Mouse (Mus musculus): Measurements from ENCODE around the gene Man2a1. TPM values are rescaled to one million over a fixed set of nuclear protein-coding genes. Genes with fewer than 3 reads are reported as not detected.

Man2a1 gene
- 16.2 and 21.3 TPM in 2 replicates for polyA plus RNA-seq (2012; rRNA removed)

DNA sequence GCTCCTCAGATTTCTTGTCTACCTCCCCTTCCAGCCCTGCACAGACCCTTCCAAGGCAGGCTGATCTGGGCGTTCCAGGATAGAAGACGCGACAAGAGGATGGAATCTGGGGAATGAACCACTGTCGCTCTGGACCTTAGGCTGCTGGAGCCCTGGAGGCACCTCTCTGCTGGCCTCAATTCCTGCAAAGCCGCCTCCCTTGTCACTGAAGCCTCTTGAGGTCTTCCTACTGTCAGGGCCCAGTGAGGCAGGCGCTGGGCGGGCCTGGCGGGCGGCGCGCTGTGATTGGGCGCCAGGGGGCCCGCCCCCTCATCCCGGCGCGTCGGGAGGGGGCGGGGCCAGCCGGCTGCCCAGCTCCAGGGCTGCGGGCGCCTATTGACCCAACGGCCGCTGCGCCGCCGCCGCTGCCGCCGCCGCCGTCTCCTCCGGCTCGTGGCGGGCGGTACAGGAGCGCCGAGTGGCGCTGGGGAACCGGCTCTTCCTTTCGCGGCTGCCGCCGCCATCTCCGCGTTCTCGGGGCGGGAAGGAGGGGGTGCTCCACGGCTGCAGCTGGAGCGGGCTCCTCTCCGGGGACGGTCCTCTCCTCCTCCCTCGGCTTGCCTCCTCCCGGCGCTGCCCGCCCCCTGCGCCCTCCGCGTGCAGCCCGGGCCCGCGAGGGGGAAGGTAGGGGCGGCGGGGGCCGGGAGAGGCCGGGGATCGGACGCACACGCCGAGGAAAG, at the start of gene Man2a1:
TSS of gene Man2a1 (plus strand) at position 365 of the 719 bp plus-strand sequence.
- H3K36me3 ChIP-seq (ENCODE audit: control insufficient read depth, insufficient read depth, low read length), result no peaks in the 10 kb centered on the region
- no peaks in the 10 kb centered on the region for H3K27me3 ChIP-seq (ENCODE audit: control insufficient read depth, insufficient read depth, low read length)
- H3K27ac ChIP-seq (ENCODE audit: control insufficient read depth, insufficient read depth, low read length), result peak within 1 kb of the TSS; percentile 66
- peak; percentile 88 for DNase-seq
- TF ChIP-seq CTCF (IDR thresholded peaks at IDR 0.05; ENCODE audit: borderline replicate concordance, control insufficient read depth, extremely low read depth, insufficient read depth, low read length, poor library complexity) (0 out of 2 replicates have a peak, but pooled peaks have one; percentile 58), POLR2A (IDR thresholded peaks at IDR 0.05; ENCODE audit: control insufficient read depth, extremely low read depth, insufficient read depth, low read length, poor library complexity) (peak; percentile 89)
- peak within 1 kb of the TSS; percentile 97 for H3K4me3 ChIP-seq (ENCODE audit: control insufficient read depth, insufficient read depth, low read length)
- H3K4me1 ChIP-seq (replicated peaks; ENCODE audit: control insufficient read depth, insufficient read depth, low read length), result peaks cover 15% of the 10 kb centered on the region
- under 1% methylated on average over 65 of the region's 69 CpGs for WGBS

DNA sequence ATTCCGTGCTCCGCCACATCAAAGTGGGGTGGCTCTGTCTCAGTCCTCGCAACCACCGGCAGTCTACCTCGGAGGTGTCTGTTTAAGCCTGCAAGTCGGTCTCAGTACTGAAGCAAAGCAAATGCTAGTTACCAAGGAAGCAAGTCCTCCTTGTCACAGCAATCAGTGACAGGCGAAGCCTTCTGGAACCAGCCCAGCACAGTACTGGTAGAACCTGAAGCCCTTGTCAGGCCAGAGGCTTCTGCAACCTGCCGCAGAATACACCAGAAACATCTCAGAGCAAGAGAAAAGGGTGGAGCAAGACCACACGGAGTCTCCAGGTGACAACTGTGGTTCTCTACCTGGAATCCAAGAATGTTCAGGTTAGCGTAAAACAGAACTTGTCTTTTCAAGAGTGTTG, 47.2 kb upstream of the Man2a1 start:
- no peaks in the 10 kb centered on the region for H3K36me3 ChIP-seq (ENCODE audit: control insufficient read depth, insufficient read depth, low read length)
- TF ChIP-seq CTCF (IDR thresholded peaks at IDR 0.05; ENCODE audit: borderline replicate concordance, control insufficient read depth, extremely low read depth, insufficient read depth, low read length, poor library complexity), result no peak
- no peak for TF ChIP-seq POLR2A (IDR thresholded peaks at IDR 0.05; ENCODE audit: control insufficient read depth, extremely low read depth, insufficient read depth, low read length, poor library complexity)
- H3K4me3 ChIP-seq (ENCODE audit: control insufficient read depth, insufficient read depth, low read length), result no peak overlapping the region
- 88% methylated on average over 10 of the region's 10 CpGs for WGBS
- no peak for DNase-seq
- no peaks in the 10 kb centered on the region for H3K27me3 ChIP-seq (ENCODE audit: control insufficient read depth, insufficient read depth, low read length)
- no peaks in the 10 kb centered on the region; the same call in 1 of the 2 replicates for H3K4me1 ChIP-seq (replicated peaks; ENCODE audit: control insufficient read depth, insufficient read depth, low read length)
- no peak overlapping the region for H3K27ac ChIP-seq (ENCODE audit: control insufficient read depth, insufficient read depth, low read length)

DNA sequence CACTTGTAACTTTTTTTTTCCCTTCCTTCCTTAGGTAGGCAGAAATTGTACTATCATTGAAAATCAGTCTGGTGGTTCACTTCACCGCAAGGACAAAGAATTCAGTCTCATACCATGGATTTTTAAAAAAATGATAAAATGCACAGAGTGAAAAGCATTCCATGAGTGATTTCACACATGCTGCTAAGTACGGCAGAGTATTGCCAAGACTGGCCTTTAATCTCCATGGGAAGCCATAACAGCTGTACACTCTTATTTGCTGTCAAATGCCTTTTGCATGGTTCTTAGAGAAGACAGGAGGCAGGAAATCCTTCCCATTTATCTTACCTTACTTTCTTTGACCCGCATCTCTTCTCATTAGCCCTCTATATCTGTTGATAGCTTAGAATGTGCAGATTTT, 45.6 kb upstream of the Man2a1 start:
- 97% methylated on average over 3 of the region's 3 CpGs for WGBS

DNA sequence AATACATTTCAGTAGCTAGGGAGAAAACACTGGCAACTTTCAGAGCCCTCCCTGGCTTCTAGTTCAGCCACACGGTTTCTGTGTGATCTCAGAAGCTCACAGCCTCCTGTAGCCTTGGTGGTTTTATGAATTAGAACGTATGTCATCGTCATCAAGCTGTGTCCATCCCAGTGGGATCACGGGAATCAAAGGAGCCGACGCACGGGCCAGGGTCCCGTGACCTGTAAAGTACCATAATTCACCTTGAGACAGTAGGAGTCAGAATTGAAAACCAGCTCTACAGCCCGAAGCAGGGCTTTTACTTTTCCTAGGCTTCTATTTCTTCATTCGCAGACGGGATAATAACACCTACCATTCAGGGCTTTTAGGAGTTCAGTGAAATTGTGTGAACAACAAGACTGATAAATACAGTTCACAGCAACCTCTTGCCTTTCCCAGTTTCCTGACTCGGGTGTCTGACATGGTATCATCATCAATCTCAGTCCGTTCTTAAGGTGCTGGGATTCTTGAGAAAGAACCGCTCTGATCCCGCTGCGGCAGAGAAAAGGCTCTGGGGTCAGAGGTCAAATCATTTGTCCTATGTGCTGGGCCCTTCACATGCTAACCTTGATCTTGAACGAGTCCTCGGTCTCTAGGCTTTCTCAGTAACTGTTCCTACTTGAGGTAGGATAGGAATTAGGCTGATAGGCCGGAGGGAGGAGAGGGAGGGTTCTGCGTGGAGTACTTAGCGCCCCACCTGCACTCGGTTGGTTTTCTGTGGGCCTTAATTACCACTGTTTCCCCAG, 43.7 kb upstream of the Man2a1 start:
- no peaks in the 10 kb centered on the region for H3K36me3 ChIP-seq (ENCODE audit: control insufficient read depth, insufficient read depth, low read length)
- no peaks in the 10 kb centered on the region; the same call in 1 of the 2 replicates for H3K4me1 ChIP-seq (replicated peaks; ENCODE audit: control insufficient read depth, insufficient read depth, low read length)
- no peaks in the 10 kb centered on the region for H3K27me3 ChIP-seq (ENCODE audit: control insufficient read depth, insufficient read depth, low read length)
- WGBS, result 96% methylated on average over 22 of the region's 22 CpGs
- no peak overlapping the region for H3K4me3 ChIP-seq (ENCODE audit: control insufficient read depth, insufficient read depth, low read length)
- H3K27ac ChIP-seq (ENCODE audit: control insufficient read depth, insufficient read depth, low read length), result no peak overlapping the region
- no peak for TF ChIP-seq POLR2A (IDR thresholded peaks at IDR 0.05; ENCODE audit: control insufficient read depth, extremely low read depth, insufficient read depth, low read length, poor library complexity)
- no peak for TF ChIP-seq CTCF (IDR thresholded peaks at IDR 0.05; ENCODE audit: borderline replicate concordance, control insufficient read depth, extremely low read depth, insufficient read depth, low read length, poor library complexity)
- no peak for DNase-seq

More for the DNA sequence above, 45.6 kb upstream of the Man2a1 start:
- H3K36me3 ChIP-seq (ENCODE audit: control insufficient read depth, insufficient read depth, low read length), result no peaks in the 10 kb centered on the region
- no peak for TF ChIP-seq POLR2A (IDR thresholded peaks at IDR 0.05; ENCODE audit: control insufficient read depth, extremely low read depth, insufficient read depth, low read length, poor library complexity)
- no peak for TF ChIP-seq CTCF (IDR thresholded peaks at IDR 0.05; ENCODE audit: borderline replicate concordance, control insufficient read depth, extremely low read depth, insufficient read depth, low read length, poor library complexity)
- H3K27ac ChIP-seq (ENCODE audit: control insufficient read depth, insufficient read depth, low read length), result no peak overlapping the region
- no peak for DNase-seq
- H3K4me3 ChIP-seq (ENCODE audit: control insufficient read depth, insufficient read depth, low read length), result no peak overlapping the region
- no peaks in the 10 kb centered on the region for H3K27me3 ChIP-seq (ENCODE audit: control insufficient read depth, insufficient read depth, low read length)
- H3K4me1 ChIP-seq (replicated peaks; ENCODE audit: control insufficient read depth, insufficient read depth, low read length), result no peaks in the 10 kb centered on the region; the same call in 1 of the 2 replicates

DNA sequence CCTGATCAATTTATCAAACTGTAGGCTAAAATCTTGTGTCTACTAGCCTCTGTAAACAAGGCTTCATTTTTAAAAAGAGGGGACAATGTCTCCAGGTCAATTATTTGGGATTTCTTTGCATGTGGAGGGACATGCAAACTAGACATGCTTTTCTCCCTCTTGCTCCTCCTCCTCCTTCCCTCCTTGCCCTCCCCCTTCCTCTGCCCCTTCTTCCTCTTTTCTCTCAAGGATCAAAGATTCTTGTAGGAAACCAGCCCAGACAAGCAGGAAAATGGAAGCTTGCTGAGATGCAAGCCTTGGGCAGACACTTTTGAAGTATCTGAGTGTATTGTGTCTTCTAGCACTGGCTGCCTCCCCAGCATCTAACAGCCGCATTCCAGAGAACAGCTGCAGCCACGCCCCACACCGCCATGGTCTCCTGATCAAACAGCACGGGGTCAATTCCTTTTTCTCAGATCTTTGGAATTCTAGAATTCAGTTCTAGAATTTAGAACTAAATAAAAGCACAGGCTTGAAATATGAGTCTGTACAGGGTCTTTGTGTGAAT, 41.5 kb upstream of the Man2a1 start:
- H3K36me3 ChIP-seq (ENCODE audit: control insufficient read depth, insufficient read depth, low read length), result no peaks in the 10 kb centered on the region
- no peak for TF ChIP-seq POLR2A (IDR thresholded peaks at IDR 0.05; ENCODE audit: control insufficient read depth, extremely low read depth, insufficient read depth, low read length, poor library complexity)
- TF ChIP-seq CTCF (IDR thresholded peaks at IDR 0.05; ENCODE audit: borderline replicate concordance, control insufficient read depth, extremely low read depth, insufficient read depth, low read length, poor library complexity), result no peak
- no peaks in the 10 kb centered on the region for H3K27me3 ChIP-seq (ENCODE audit: control insufficient read depth, insufficient read depth, low read length)
- no peaks in the 10 kb centered on the region; the same call in 1 of the 2 replicates for H3K4me1 ChIP-seq (replicated peaks; ENCODE audit: control insufficient read depth, insufficient read depth, low read length)
- WGBS, result 26% methylated on average over 4 of the region's 4 CpGs
- H3K4me3 ChIP-seq (ENCODE audit: control insufficient read depth, insufficient read depth, low read length), result no peak overlapping the region
- no peak for DNase-seq
- H3K27ac ChIP-seq (ENCODE audit: control insufficient read depth, insufficient read depth, low read length), result no peak overlapping the region

DNA sequence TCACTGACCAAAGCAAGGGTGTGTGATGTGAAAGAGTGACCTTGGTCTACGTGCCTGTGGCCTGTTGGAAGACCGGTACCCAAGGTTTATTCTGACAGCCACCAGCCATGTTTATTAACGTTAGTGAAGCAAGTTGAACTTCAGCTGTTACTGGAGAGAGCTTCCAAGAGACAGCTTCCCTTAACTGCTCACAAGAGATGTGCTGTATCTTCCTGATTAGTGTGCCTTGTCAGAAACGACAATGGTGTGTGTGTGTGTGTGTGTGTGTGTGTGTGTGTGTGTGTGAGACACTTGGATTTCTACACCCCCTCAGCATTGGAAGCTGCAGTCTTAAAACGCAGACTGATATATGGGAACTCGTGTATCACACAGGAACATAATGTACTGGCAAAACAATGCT, 34.1 kb upstream of the Man2a1 start:
- H3K27ac ChIP-seq (ENCODE audit: control insufficient read depth, insufficient read depth, low read length), result no peak overlapping the region
- H3K27me3 ChIP-seq (ENCODE audit: control insufficient read depth, insufficient read depth, low read length), result no peaks in the 10 kb centered on the region
- no peak overlapping the region for H3K4me3 ChIP-seq (ENCODE audit: control insufficient read depth, insufficient read depth, low read length)
- H3K4me1 ChIP-seq (replicated peaks; ENCODE audit: control insufficient read depth, insufficient read depth, low read length), result no peaks in the 10 kb centered on the region
- no peak for TF ChIP-seq POLR2A (IDR thresholded peaks at IDR 0.05; ENCODE audit: control insufficient read depth, extremely low read depth, insufficient read depth, low read length, poor library complexity)
- no peak for TF ChIP-seq CTCF (IDR thresholded peaks at IDR 0.05; ENCODE audit: borderline replicate concordance, control insufficient read depth, extremely low read depth, insufficient read depth, low read length, poor library complexity)
- no peak for DNase-seq
- WGBS, result 87% methylated on average over 6 of the region's 6 CpGs
- no peaks in the 10 kb centered on the region for H3K36me3 ChIP-seq (ENCODE audit: control insufficient read depth, insufficient read depth, low read length)
